In genomic region chr16:37280206-37280605, GRCm38 (mm10) we compare ENCODE assay signal across 17 mouse cellular contexts.
"Had no signal": no experiment of that assay in that cellular context is flagged by ENCODE, and none has a peak within 500 bp of the region (broad histone marks: within the 10 kb centered on the region; RNA-seq: fewer than 3 reads in every experiment).

No protein-coding gene starts in this region.

- DNase-seq: left cerebral cortex, postnatal 4 days; liver; liver, embryonic 13.5 days; liver, postnatal 0 days; lung, adult 18-20 months; lung, adult 2 months; lung, embryonic 14.5 days; lung, postnatal 10 days; lung, postnatal 14 days; lung, postnatal 36 days; lung, postnatal 4 days; midbrain, embryonic 14.5 days had no signal

- ATAC-seq: liver, embryonic 12.5 days; liver, postnatal 0 days; lung, postnatal 0 days; midbrain, embryonic 13.5 days; midbrain, embryonic 15.5 days; midbrain, embryonic 16.5 days had no signal
